Mouse (Mus musculus) myocyte (in vitro differentiated cells): ENCODE measurements at regions not wholly inside any gene's neighbourhood (a gene's known extent, or its start where the extent isn't known, plus 50 kb on each side); places are given as distances from the start of the nearest gene placed in this dataset.

Experiments
- CEBPB ChIP-seq: IDR thresholded peaks from 2 replicates; pipeline ENCODE4 v1.6.1; 2011; ENCODE audit warnings: mild to moderate bottlenecking, moderate library complexity; ENCODE audit not compliant: poor library complexity, insufficient read depth, severe bottlenecking
- E2F4 ChIP-seq: IDR thresholded peaks from one replicate; pipeline ENCODE4 v1.6.1; 2011; ENCODE audit warnings: mild to moderate bottlenecking, control low read depth, moderate library complexity; ENCODE audit not compliant: insufficient read depth
- MAX ChIP-seq: IDR thresholded peaks from one replicate; pipeline ENCODE4 v1.6.1; 2011; ENCODE audit warnings: low read depth, mild to moderate bottlenecking, control low read depth
- MYOD1 ChIP-seq, 3 experiments: IDR thresholded peaks; one replicate each; pipeline ENCODE4 v1.6.1; 2011; ENCODE audit warnings: control low read depth in 2 of 3, low read depth in 2 of 3, mild to moderate bottlenecking in 2 of 3, moderate library complexity in 1 of 3; ENCODE audit not compliant: insufficient read length in 2 of 3, control insufficient read depth in 1 of 3
- MYOG ChIP-seq, 3 experiments: IDR thresholded peaks; one replicate each; pipeline ENCODE4 v1.6.1; 2011; ENCODE audit warnings: control low read depth in 2 of 3, low read depth in 2 of 3, mild to moderate bottlenecking in 2 of 3; ENCODE audit not compliant: insufficient read length in 2 of 3, control insufficient read depth in 1 of 3, insufficient read depth in 1 of 3
- POLR2A ChIP-seq: IDR thresholded peaks from one replicate; pipeline ENCODE4 v1.6.1; 2011; ENCODE audit warnings: low read depth, mild to moderate bottlenecking, control low read depth, moderate library complexity; ENCODE audit not compliant: insufficient read length
- POLR2AphosphoS2 ChIP-seq: IDR thresholded peaks from one replicate; pipeline ENCODE4 v1.6.1; 2011; ENCODE audit warnings: low read depth, control low read depth; ENCODE audit not compliant: insufficient read length
- REST ChIP-seq: IDR thresholded peaks from one replicate; pipeline ENCODE4 v1.6.1; 2011; ENCODE audit warnings: mild to moderate bottlenecking, control low read depth, moderate library complexity; ENCODE audit not compliant: insufficient read depth, insufficient read length
- SRF ChIP-seq: IDR thresholded peaks from one replicate; pipeline ENCODE4 v1.6.1; 2011; ENCODE audit warnings: low read depth; ENCODE audit not compliant: control insufficient read depth, insufficient read length
- USF1 ChIP-seq: IDR thresholded peaks from one replicate; pipeline ENCODE4 v1.6.1; 2011; ENCODE audit warnings: low read depth, mild to moderate bottlenecking, control low read depth, moderate library complexity

GRCm38 (mm10) chr2:101062939-101063338, 561.6 kb upstream of the Rag2 start:
- no peak for TF ChIP-seq MAX
- no peak for TF ChIP-seq POLR2AphosphoS2
- no peak for TF ChIP-seq POLR2A
- no peak for TF ChIP-seq E2F4
- TF ChIP-seq SRF, result no peak
- no peak for TF ChIP-seq MYOD1 (IDR thresholded peaks at IDR 0.05; ENCODE audit: control insufficient read depth in 1 of 3, insufficient read length in 2 of 3, low read depth in 2 of 3)
- TF ChIP-seq CEBPB, result no peak
- no peak for TF ChIP-seq MYOG (IDR thresholded peaks at IDR 0.05; ENCODE audit: control insufficient read depth in 1 of 3, insufficient read depth in 1 of 3, insufficient read length in 2 of 3, low read depth in 2 of 3)
- no peak for TF ChIP-seq REST
- TF ChIP-seq USF1, result no peak
